Mouse (Mus musculus) liver (tissue): Measurements from ENCODE around the gene Arpin.
A peak's percentile ranks its signal among the peaks of the same experiment; 100 is the strongest.

Experiments used
- DNase-seq: peaks from one replicate; pipeline ENCODE4 v3.0.0-alpha.2; 2020; ENCODE audit warnings: mixed read lengths

Gene Arpin

GRCm38 (mm10) chr7:79934862-79935510 is at the start of gene Arpin:
TSS of gene Arpin (minus strand) at chr7:79935359.
- peak; percentile 50 for DNase-seq

GRCm38 (mm10) chr7:79975316-79975715 is 40.2 kb upstream of the Arpin start:
- no peak for DNase-seq

DNA sequence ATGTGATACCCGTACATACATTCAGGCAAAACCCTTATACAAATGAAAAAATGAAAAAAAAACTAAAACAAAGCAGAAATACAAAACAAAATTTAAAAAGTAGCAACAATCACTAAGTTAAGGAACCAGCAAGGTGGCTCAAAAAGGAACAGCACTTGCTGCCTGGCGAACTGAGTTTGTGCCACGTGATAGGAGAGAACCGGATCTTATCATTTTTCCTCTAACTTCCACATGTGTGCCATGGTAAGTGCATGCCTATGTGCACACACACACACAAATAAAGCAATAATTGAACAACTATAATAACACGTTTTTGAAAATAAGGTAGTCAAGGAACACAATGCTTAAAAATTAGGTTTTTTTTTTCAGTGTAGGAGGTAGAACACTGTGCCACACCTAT is 37.0 kb upstream of the Arpin start:
- DNase-seq, result no peak

GRCm38 (mm10) chr7:79970336-79970735 is 35.2 kb upstream of the Arpin start:
- DNase-seq, result no peak

DNA sequence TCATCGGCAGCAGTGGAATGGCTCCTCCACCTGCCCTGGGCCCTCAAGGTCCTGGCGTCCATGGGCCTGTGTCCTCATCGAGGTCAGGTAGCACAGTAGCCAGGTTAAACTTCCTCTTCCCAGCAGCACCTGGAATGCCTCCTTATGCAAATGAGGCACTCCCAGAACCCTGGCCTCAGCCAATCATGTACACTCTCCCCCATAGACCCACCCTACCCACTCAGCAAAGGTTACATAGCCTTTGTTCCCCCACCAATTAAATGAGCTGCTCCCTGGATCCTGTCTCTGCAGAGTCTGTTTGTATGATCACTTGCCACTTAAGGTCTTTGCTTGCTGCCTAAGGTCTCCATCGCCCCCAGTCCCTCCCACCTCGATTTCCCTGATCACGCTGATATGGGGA is 33.2 kb upstream of the Arpin start:
- DNase-seq, result no peak

DNA sequence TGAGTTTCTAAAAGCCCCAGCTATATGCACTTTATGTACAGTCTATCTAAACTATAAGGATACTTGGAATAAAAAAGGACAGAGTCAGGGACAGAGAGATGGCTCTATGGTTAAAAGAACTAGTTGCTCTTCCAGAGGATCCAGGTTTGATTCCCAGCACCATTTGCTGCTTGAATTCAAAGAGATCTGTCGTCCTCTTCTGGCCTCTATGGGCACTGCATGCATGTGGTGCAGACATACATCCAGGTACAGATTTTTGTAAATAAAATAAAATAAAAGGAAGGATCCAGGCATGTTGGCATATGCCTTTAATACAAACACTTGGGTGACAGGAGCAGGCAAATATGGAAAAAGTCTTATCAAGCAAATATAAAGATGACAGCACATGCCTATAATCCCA is 26.4 kb upstream of the Arpin start:
- DNase-seq, result no peak

DNA sequence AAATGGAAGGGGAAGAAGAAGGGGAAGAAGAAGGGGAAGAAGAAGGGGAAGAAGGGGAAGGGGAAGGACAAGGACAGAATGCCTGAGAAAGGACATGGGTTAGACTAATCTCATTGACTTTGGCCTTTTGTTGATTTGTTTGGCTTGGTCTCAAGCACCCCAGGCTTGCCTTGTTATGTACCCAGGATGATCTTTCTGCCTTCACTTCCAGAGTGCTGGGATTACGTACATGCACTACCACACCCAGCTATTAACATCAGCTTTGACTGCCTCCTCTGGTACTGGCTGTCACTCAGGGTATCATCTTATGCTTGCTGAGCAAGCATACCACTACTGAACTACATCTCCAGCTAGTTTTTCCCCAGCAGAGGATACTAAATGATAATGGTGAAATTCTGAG is 21.0 kb upstream of the Arpin start:
- DNase-seq, result no peak

GRCm38 (mm10) chr7:79954890-79955289 is 19.7 kb upstream of the Arpin start:
- DNase-seq, result no peak

GRCm38 (mm10) chr7:79951038-79951437 is 15.9 kb upstream of the Arpin start:
- no peak for DNase-seq

DNA sequence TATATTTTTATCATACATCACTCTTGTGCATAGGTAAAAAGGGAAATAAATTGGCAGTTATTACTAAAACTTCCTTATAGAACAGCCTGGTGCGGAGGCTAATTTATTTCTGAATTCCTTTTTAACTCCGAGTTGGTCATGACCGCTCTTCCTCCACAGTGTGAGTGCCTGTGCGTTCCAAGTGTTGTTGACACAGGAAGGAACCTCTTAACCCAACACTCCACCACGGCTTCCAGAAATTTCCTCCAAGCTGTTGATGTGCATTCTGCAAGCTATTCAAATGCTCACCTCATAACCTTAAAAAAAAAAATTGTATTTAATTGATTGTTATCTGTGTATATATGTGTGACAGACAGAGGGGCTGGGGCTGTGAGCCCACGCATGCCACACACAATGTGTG is 15.1 kb upstream of the Arpin start:
- DNase-seq, result no peak

DNA sequence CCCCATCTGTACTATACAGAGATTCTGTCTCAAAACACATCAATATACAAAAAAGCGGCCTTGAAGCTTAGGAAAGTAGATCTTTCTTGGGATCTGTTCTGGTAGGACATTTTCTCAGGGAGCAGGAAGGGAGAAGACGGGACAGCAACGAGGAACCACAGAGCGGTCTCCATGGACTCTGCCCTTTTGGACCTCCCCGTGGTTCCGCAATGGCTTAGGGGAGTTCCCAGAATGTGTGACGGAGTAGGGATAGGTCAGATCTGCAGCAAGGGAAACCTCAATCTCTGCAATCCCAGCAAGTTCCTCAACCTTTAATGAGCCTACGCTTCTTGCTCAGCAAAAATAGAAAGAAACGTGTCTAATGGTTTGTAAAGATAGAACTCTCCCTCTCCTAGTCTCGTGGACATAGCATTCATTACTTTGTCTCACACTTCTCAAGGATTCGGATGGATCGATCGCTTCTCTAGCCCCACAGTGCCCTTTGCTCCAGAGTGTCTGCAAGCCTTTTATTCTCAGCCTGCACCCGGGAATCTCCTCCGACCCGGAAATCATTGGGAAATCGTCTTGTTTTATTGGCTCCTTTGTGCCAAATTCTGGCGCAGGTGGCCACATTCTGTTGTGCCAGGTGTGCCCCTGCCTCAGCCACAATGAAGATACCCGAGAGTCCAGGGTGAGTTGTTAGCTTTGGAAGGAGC is 499 bp upstream of the Arpin start:
- DNase-seq, result peak; percentile 24

DNA sequence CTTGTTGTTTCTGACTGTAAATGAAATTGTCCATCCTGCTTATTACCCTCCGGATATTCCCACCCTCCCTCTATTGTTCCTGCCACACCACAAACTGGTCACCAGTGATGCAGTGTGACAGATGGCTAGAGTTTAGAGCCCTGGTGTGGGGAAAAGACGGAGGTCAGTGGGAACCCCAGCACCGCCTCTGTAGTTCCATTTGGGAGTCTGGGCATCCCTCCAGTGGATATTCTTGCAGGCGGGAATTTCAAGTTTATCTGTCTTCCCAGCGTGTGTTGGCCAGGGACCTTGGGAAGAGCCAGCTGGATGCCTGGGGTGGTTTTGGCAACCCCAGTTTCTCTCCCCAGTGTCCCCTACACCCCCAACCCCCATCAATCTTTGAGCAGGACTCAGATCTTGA is 698 bp downstream of the Arpin start:
- no peak for DNase-seq

DNA sequence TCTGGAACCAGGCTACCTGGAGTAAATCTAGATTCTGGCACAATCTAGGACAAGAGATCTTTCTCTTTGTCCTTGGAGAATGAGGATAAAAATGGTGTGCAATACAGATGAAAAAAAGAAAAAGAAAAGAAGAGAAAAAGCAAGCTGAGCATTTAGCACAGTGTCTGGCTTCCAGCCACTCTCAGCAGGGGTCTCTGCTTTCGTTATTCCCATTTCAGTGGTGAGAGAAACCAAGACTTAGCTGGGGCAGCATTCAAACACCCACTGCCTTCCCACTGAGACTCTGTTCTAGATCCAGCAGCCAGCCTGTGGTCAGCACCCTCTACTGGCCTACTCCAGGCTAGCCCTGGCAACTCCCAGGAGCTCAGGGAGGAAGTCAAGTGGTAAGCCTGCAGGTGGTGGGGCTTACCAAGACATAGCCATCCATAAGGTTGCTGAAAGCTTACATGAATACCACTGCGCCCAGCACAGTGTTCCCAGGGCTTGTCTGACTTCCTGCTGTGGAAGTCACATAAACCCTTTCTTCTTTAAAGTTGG is 6.6 kb downstream of the Arpin start:
- DNase-seq, result no peak

- peak; percentile 87 for DNase-seq
Observed at GRCm38 (mm10) chr7:79920344-79920983, 14.7 kb downstream of the Arpin start, which contains the start of gene Ap3s2. TSS of gene Ap3s2 (minus strand) at chr7:79920649.

GRCm38 (mm10) chr7:79914556-79914955 is 20.6 kb downstream of the Arpin start:
- DNase-seq, result no peak

DNA sequence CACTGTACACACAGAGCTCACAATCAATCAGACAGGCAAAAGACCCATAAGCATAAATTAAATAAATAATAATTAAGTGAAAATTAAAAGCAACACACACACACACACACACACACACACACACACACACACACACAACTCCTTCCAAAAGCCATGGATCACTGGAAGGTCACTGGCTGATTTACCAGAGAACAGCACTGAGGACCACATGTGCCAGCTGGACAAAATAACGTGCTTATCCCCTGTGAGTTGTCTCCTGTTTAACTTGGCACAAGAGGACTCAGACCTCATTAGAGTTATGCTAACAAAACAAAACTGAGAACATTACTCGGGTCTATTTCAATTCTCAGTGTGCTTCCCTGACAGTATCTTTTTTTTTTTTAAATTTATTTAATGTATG is 27.8 kb downstream of the Arpin start:
- no peak for DNase-seq

DNA sequence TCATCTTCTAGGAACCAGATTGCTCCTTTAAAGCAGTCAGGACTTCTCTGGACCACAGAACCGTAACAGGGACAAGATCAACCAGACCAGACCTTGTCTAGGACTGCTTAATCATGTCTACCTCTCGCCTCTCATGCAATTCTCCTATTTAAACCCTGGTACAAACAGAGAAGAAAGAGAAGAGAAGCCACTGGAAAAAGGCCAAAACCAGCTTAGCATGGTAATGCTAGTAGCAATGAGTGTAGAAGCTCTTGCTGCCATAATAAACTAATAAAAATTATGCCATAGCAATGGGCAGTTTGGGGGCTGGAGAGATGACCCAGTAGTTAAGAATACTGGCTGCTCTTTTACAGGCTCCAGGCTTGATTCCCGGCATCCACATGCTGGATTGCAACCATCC is 28.2 kb downstream of the Arpin start:
- DNase-seq, result no peak

DNA sequence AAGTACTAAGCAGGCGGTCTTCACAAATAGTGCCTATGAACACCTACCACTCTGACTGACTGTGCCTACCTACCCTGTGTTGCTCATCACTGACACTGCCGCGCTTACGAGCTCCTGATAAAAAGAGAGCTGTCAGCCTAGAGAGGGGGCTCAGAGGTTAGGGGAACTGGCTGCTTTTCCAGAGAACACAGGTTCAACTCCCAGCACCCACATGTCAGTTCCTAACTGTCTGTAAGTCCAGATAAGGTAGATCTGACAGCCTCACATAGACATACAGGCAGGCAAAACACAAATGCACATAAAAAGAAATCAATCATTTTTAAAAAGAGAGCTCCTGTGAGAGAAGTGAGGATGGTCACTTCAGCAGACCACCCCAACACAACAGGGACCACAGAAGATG is 30.0 kb downstream of the Arpin start:
- no peak for DNase-seq

GRCm38 (mm10) chr7:79903160-79903792 is 31.9 kb downstream of the Arpin start:
- DNase-seq, result peak; percentile 23

DNA sequence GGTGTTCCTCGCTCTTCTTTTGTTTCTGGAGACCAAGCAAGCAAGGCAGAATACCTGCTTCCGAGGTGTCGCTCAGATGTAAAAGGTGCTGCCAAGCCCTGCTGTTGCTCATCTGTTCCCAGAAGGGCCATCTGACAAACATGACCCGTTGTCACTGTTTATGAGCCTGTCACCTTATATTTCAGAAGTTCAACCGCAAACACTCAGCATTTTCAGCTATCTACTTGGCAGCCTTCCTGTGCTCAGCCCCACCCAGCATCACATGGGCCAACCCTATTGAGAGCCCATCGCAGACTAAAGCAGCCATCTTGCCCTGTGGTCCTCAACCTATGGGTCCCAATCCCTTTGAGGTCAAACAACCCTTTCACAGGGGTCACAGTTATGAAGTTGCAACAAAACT is 34.4 kb downstream of the Arpin start:
- peak; percentile 16 for DNase-seq

DNA sequence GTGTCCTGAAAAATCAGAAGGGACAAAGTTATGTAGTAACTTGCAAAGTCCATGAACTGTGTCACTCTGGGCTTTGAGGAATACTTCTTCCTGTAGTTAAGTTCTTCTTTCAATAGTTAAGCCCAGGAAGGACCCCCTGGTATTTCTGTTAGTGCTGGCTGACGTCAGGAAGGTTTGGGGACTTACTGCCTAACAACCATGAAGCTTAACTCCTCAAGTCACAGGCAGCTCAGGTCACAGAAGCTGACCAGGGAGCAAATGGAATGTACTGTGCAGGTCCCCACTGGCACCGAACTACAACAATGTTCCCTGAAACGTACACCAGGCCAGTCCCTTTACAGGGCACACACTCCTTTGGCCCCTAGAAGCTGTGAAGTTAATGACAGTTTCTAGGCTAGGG is 39.9 kb downstream of the Arpin start:
- DNase-seq, result no peak

DNA sequence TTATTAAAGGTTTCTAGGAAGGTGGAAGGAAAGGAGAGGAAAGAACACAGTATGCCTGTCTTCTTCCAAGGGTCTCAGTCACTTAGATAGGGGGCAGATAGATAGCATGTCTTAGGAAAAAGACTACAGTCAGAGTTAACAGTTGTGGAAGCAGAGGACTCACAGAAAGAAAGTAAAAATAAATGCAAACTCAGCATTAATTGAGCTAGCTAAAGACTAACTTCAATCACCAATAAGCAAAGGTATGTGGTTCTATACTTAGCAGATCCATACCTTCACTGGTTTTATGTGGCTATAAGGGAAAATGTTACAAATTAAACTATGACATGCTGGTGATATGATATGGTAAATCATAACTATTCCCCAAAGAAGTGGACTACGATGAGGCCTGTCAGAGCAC is 40.4 kb downstream of the Arpin start:
- no peak for DNase-seq
